Mouse (Mus musculus) T-helper 1 cell (primary cell): ENCODE measurements at regions not wholly inside any gene's neighbourhood (a gene's known extent, or its start where the extent isn't known, plus 50 kb on each side); places are given as distances from the start of the nearest gene placed in this dataset.

Experiments
- in situ Hi-C: fragments of 300-600 bp; cut with MboI, MseI; formaldehyde crosslinking; loops from one replicate; pipeline ENCODE4 v1.15.1; 2025; ENCODE audit warnings: high pct_unique_total_duplicates

DNA sequence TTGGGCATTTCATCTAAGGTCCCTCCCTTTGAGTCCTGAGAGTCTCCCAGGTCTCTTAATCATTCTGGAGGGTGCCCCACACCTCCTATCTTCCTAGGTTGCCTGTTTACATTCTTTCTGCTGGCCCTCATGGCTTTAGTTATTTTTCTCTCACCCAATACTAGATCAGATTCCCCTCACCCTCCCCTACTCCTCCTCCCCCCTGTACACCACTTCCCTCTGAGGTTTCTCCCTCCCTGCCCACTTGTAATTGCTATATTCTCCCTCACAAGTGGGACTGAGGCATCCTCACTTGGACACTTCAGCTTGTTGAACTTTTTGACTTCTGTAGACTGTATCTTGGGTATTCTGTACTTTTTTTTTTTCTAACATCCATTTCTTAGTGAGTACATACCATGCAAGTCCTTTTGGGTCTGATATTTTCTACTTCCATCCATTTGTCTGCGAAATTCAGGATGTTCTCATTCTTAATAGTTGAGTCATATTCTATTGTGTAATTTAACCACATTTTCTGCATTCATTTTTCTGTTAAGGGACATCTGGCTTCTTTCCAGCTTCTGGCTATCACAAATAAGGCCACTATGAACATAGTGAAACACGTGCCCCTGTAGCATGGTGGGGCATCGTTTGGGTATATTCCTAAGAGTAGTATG, 113.3 kb downstream of the 4931408C20Rik start:
- in situ Hi-C loops: no loop called here

DNA sequence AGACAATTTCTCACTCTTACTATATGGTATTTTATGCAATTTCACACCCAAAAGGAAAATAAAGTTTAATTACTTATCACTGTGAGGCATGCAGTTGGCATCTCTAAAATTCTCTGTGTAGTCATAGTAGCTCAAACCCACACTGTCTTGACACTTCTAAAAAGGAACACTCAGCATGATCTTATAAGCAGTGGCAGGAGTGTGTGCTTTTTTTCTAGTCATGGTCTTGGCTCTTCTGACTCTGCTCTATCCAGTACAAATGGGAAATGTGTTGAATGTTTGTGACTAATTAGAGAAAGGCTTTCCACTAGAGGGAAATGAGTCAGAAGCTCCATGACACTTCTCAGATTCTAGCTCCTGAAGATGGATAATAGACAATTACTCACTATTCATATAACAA, 127.8 kb downstream of the 4931408C20Rik start:
- in situ Hi-C loops: loop anchor here (10.0 kb wide), 1 partner anchor 1055 kb away; no protein-coding TSS in a partner anchor

DNA sequence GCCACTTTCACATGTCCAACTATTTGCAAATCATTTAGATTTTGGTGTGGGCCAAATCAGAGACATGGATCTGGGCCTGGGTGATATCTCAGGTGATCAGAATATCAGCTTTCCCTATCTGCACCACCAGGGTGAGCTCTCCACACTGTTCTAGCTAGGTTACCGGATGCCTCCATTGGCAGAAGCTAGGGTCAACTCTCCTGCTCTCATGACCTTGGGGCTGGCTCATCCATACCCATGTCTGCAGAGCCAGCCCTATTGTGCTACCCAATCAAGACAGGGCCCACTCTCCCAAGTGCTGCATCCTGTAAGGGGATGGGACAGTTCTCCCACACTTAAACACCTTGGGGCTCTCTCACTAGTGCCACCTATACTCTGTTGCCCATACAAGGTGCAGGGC, 162.7 kb downstream of the 4931408C20Rik start:
- in situ Hi-C loops: no loop called here

DNA sequence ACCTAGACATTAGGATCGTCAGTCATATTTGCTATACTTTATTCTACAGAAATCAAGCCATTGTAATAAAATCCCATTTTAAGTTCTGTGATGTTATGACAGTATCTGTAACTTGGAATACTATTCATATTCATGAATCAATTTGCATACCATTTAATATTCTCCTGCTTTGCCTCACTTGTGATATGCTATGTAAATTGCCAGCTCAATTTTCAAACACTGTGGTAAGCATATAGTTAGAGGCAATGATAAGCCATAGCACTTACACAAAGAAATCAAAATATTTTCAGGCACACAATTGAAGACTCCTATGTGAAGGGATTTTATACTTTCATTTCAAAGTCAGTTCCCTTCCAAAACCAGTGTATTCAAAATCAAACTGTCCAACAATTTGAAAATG, 175.9 kb downstream of the 4931408C20Rik start:
- in situ Hi-C loops: loop anchor here (10.0 kb wide), 1 partner anchor 733 kb away; no protein-coding TSS in a partner anchor
